Mouse (Mus musculus): ENCODE measurements around the gene Slc39a3. TPM values are rescaled to one million over a fixed set of nuclear protein-coding genes. Genes with fewer than 3 reads are reported as not detected.
"Not testable (repeated sequence)": the region's sequence is repeated elsewhere in the genome, so short reads cannot be mapped to it uniquely, and the experiment has no call there.

The Slc39a3 gene
- total RNA-seq, 2 experiments from 2014 or later = 57.3 to 66.0 TPM

GRCm38 (mm10) chr10:81050645-81051044 lies 13.4 kb upstream of the Slc39a3 start:
- no peak for DNase-seq (ENCODE audit: low spot score in 2 of 2)

GRCm38 (mm10) chr10:81045246-81045645 lies 8.0 kb upstream of the Slc39a3 start:
- DNase-seq (ENCODE audit: low spot score in 2 of 2) = not testable (repeated sequence)

- DNase-seq (ENCODE audit: low spot score in 2 of 2) = peak; percentile 76 to 81
Measured at GRCm38 (mm10) chr10:81041458-81042175, 4.4 kb upstream of the Slc39a3 start.

- DNase-seq (ENCODE audit: low spot score in 2 of 2) = no peak
Measured at GRCm38 (mm10) chr10:81036251-81036650, 975 bp downstream of the Slc39a3 start.

GRCm38 (mm10) chr10:81033586-81033985 lies 3.6 kb downstream of the Slc39a3 start:
- DNase-seq (ENCODE audit: low spot score in 2 of 2) = no peak

- DNase-seq (ENCODE audit: low spot score in 2 of 2) = no peak
Measured at GRCm38 (mm10) chr10:81029031-81029430, 8.2 kb downstream of the Slc39a3 start.

- no peak for DNase-seq (ENCODE audit: low spot score in 2 of 2)
Measured at GRCm38 (mm10) chr10:81028219-81028618, 9.0 kb downstream of the Slc39a3 start.

- DNase-seq (ENCODE audit: low spot score in 2 of 2) = no peak
Measured at GRCm38 (mm10) chr10:81027331-81027730, 9.9 kb downstream of the Slc39a3 start.

GRCm38 (mm10) chr10:81026857-81027256 lies 10.4 kb downstream of the Slc39a3 start:
- no peak for DNase-seq (ENCODE audit: low spot score in 2 of 2)

- DNase-seq (ENCODE audit: low spot score in 2 of 2) = no peak
Measured at GRCm38 (mm10) chr10:81025639-81026275, 11.5 kb downstream of the Slc39a3 start, which contains the start of gene Diras1. Gene Diras1 (minus strand): TSS chr10:81025662.

- no peak for DNase-seq (ENCODE audit: low spot score in 2 of 2)
Measured at GRCm38 (mm10) chr10:81025047-81025621, 12.1 kb downstream of the Slc39a3 start.

- no peak for DNase-seq (ENCODE audit: low spot score in 2 of 2)
Measured at GRCm38 (mm10) chr10:81024346-81024937, 12.8 kb downstream of the Slc39a3 start.

GRCm38 (mm10) chr10:81022744-81023143 lies 14.5 kb downstream of the Slc39a3 start:
- peak in 1 of 2 experiments; percentile 49 for DNase-seq (ENCODE audit: low spot score in 2 of 2)

GRCm38 (mm10) chr10:81021547-81022110 lies 15.6 kb downstream of the Slc39a3 start:
- DNase-seq (ENCODE audit: low spot score in 2 of 2) = no peak

- no peak for DNase-seq (ENCODE audit: low spot score in 2 of 2)
Measured at GRCm38 (mm10) chr10:81020207-81020606, 17.0 kb downstream of the Slc39a3 start.

- DNase-seq (ENCODE audit: low spot score in 2 of 2) = no peak
Measured at GRCm38 (mm10) chr10:81019687-81020086, 17.5 kb downstream of the Slc39a3 start.

- peak in 1 of 2 experiments; percentile 66 for DNase-seq (ENCODE audit: low spot score in 2 of 2)
Measured at GRCm38 (mm10) chr10:81018326-81018725, 18.9 kb downstream of the Slc39a3 start.

GRCm38 (mm10) chr10:81016645-81017044 lies 20.6 kb downstream of the Slc39a3 start:
- peak in 1 of 2 experiments; percentile 69 for DNase-seq (ENCODE audit: low spot score in 2 of 2)

GRCm38 (mm10) chr10:81015666-81016065 lies 21.6 kb downstream of the Slc39a3 start:
- no peak for DNase-seq (ENCODE audit: low spot score in 2 of 2)

- DNase-seq (ENCODE audit: low spot score in 2 of 2) = peak; percentile 99
Measured at GRCm38 (mm10) chr10:81014393-81015384, 22.5 kb downstream of the Slc39a3 start, which contains the start of gene Gng7. Gene Gng7 (minus strand): TSS chr10:81014945.

Measured in layer of hippocampus, postnatal 10 days (tissue).